Mouse (Mus musculus) yolk sac, embryonic 10.5 days (tissue): ENCODE results near the gene Rnf144b.

Experiments
- DNase-seq: peaks from one replicate; pipeline ENCODE4 v3.0.0-alpha.2; 2017; ENCODE audit warnings: low spot score

Gene Rnf144b

DNA sequence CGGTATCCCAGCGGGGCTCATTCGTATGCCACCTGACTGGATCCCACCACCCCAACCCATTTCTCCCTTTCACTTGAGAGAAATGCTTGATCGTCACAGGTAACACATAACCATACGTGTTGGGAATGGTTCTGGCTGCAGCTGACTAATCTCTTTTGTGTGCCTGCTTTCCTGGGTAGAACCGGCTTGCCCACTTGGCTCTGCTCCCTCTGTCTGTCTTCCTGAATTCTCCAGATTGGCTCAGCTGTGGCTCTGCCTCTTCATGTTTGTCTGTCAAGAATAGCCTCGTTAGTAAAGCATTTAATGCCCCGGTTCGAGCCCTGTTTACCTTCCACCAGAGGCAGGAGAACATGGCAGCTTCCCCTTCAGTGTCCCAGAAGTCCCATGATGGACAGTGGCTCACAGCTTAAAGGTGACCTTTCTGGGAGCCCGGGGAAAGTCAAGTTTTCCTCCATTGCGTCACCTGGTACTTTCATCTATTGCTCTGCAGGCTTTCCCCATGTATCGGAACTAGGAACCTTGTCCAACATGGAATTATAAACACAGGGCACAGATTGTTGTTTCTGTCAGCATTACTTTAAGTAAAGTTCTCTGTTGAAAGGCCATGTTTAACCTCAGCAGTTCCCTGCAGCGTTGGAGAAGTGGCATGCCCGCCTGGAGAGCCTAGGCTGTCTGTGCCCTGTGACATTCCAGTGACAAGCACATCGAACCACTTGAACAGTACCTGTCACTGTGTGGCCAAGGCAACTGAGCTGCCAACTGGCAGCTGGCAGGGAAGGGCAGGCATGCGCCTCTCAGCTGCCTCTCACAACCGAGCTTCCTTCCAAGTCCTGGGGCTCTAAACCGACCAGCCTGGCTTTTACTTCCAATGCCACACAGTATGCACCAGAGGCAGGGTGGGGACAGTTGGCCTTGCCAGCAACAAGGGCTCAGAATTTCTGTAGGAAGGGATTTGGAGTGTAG is 101.4 kb downstream of the Rnf144b start:
- DNase-seq: no peak

DNA sequence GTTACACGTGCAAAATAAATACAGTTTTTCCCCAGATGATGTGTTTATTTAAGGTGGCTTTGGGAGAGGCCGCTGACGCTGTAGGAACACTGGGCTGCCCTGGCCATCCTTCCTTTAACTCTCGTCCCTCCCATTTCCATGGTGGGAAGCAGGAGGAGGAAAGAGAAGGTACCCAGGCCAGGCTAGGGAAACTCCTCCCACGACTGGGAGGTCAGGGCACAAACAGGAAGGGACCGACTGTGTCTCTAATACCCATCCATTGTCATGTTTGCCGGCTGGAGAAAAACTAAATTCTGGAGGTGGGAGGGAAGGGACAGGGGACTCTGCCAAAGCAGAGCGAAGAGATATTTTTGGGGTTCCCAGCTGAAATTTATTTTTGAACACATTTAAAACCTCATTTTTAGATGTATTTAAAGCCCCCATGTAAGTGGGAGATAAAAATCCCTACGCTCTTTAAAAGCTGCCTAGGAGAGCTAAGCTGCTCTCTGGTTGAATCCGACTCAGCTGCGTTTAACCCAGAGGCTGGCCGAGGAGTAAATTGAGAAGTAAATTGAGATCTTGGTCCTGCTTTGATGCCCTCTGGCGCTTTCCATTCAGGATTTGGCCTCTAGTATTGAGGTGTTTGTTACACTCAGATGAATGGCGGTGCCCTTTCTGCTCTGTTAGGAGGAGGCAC is 102.3 kb downstream of the Rnf144b start:
- no peak for DNase-seq

DNA sequence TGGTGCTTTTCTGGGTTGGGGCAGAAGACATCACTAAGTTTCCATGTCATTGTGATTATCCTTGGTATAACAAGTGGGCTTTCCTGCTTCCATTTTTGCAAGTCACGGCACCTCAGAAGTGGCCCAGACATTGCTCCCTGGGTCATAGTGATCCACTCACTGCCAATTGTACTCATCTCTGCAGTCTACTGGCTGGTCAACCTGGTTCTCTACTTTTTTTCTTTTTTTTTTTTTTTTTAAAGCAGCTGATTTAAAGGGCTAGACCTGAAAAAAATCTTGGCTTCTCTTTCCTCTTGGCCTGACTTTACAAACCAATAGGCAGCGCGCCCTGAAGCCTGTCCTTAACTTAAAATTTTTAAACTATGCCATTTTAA is 102.9 kb downstream of the Rnf144b start:
- no peak for DNase-seq

DNA sequence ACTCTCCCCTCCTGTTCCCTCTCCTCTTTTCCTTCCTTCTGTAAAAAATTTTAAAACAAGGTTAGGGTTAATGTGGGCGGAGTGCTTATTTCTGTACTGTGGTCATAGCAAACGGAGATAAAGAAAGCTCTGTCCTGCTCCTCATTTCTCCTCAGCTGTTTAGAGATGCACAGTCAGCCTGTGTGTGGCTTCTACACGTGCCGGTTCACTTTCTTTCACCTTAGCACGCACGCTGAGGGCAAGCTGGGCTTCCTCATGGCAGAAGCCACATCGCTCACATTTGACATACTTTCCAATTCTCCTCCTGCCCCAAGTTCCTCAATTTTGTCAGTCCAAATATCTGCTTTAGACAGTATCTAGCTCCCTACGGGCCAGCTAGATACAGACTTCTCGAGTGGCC is 103.3 kb downstream of the Rnf144b start:
- DNase-seq: no peak

DNA sequence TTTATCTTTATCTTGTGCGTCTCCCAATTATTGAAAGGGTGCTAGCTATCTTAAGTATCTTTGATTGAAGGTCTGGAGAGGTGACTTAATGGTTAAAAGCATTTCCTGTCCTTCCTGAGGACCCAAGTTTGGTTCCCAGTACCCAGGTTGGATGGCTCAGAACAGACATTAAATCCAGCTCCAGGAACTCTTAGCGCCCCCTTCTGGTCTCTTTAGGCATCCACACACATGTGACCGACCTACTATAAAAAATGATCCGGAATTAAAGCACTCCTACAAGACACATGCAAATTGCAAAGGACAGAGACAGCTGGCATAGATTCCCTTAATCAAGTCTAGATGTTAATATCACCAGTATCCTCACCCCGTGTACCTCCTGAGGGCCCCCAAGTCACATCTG is 104.1 kb downstream of the Rnf144b start:
- no peak for DNase-seq

DNA sequence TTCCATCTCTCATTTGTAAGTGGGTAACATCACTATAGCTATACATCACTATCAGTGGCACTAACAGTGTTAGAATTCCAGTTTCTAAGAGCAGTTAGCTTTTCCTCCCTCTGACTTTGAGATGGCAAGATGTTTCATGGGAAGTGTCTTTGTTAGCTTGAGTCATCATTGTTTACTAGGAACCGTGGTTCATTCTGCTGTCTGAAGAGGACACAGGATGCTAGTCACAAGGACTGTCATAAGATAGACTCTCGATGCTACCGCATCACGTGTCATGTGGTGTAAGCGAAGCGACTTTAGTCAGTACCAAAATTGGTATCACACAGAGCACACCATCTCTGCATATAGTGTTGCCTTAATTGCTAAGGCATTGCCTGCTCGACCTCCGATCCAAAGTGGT is 105.7 kb downstream of the Rnf144b start:
- no peak for DNase-seq

DNA sequence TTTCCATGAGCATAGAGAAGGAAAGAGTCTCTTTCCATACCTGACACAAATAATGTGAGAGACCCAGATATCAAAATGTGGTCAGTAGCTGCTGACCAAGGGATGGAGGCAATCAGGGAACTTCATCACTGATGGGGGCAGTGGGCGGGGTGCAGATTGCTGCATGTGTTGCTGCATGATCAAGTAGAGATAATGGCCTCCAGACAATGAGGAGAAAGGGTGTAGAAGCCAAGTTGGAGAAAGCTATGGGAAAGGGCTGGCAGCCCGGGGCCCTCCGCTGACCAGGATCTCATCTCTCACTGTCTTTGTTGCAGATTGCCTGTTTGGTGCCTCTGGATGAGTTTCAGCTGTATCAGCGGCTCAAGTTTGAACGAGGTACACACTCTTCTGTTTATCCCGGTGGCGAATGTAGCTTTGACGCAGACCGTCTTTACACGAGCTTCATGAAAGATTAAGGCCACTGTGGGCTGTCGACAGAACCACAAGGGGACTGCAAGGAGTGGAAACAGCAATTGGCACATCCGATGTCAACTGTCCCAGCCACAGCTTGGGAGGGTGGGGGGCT is 106.3 kb downstream of the Rnf144b start:
- DNase-seq: no peak

DNA sequence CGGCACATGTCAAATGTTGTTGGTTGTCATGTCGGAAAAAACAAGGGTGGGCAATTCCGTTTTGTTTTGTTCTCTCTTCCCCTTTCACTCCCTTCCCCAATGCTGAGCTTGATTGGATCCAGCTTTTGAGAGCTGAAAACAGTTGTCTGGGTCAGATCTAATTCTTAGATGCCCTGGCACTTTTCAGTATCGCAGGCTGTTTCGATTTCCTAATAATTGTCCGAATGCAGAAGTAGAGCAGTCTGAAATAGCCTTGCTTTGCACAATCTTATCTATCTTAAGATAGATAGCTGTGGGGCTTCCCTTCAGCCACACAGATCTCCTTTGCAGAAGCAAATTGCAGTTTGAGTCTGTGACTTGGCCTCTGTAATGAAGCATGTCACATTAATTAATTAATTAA is 109.7 kb downstream of the Rnf144b start:
- no peak for DNase-seq

DNA sequence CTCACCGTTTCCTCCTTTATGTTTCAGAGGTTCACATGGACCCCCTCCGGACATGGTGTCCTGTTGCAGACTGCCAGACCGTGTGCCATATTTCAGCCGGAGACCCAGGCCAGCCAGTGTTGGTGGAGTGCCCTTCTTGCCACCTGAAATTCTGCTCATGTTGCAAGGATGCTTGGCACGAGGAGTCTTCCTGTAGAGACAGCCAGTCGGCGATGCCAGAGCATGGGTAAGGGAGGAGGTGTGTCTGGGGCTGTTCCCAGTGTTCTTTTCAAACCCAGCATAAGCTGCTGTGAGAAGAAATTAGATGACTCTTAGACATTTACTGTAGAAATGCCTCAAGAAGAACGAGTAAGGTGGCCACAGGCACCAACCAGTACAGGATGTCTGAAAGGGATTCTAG is 114.9 kb downstream of the Rnf144b start:
- DNase-seq: no peak

DNA sequence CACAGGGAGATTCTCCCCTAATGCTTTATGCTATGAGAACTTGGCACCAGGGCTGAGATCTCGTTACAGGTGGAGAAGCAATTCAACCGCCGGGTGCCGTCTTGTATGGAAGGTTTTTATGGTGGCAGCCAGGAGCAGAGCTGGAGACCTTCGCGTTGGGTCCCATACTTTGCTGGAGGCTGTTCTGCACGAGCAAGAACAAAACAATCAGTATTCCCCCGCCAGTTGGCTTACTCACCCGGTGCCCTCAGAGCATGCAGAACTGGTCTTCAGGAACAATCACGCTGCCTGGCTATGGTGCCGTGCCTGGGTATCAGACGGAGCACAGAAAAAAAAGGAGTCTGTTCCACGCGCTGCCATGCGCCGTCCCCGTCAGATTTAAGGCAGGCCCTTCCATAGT is 115.7 kb downstream of the Rnf144b start:
- DNase-seq: no peak

DNA sequence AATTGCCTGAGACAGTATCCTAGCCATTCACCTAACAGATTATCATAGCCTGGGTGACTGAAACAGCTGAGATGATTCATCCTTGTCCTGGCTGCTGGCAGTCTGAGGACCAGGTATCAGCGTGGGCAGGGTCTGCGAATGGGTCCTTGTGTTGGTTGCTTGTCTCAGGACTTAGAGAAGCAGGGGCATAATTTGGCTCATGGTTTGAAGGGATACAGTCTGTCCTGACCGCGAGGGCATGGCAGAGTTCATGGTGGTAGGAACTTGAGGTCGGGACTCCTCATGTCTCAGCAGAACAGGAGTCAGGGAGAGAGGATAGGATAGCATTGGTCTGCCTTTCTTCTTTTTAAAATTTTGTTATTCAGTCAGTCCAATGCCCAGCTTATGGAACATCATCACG is 121.1 kb downstream of the Rnf144b start:
- no peak for DNase-seq

DNA sequence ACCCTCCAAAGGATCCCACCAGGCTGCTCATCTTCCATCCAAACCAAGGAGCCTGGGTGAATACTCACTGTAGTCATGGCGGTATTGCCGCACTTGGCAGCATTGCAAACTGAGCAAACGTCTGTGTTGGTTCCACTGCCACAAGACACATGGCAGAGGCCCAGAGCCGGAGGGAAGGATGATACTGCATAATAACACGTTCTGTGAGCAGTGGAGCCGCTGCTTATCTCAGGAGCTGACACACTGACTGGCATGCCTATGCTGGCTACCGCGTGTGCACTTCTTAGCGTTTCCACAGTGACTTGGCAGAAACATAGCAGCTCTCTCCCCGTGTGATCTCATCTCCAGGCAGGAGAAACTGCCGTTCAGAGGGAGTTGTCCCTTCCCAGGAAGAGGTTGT is 122.3 kb downstream of the Rnf144b start:
- DNase-seq: no peak

DNA sequence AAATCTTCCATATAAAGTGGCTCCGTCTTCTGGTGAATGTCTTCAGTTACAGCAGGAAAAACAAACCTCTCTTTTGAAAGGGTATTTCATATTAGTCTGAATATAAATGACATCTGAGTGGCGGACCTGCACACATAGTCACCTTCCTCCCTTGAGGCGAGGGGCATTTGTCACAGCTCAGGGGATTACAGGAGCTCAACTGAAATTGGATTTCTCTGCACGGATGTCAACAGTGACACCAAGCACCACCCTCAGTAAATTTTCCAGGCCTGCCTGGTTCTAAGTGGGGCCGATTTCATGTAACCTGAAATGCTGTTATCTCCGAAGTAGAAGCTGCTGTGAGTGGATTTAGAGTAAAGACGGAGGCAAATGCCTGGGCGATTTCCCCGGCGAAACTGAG is 124.0 kb downstream of the Rnf144b start:
- no peak for DNase-seq

DNA sequence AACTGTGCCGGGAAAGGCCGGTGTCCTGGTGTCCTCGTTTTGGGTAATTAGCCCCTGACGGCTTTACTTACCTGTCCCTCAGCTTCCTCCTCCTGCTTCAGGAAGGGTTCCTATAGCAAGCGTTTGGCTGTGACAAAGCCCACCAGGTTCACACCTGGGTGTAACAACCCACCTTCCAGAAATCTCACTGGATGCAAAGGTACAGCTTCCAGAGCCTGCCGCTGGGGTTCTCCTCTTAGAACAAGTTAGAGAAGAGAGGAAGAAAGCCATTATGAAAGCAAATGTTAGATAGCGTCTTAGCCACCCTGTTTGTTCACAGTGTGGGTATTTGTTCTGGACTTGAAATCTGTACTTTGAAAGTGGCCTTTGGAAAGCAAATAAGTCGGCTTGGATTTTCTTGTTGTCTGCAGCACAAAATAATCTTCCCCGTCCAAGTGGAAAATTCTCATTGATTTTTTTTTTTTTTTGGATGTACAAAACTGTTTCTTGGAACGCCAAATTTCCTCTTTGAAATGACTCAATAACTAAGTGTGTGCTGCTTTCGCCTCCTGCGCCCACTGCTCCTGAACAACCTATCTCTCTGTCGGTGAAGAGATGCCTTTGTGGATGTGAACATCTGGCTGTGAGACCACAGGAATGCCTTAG is 124.8 kb downstream of the Rnf144b start:
- DNase-seq: peak; percentile 52

DNA sequence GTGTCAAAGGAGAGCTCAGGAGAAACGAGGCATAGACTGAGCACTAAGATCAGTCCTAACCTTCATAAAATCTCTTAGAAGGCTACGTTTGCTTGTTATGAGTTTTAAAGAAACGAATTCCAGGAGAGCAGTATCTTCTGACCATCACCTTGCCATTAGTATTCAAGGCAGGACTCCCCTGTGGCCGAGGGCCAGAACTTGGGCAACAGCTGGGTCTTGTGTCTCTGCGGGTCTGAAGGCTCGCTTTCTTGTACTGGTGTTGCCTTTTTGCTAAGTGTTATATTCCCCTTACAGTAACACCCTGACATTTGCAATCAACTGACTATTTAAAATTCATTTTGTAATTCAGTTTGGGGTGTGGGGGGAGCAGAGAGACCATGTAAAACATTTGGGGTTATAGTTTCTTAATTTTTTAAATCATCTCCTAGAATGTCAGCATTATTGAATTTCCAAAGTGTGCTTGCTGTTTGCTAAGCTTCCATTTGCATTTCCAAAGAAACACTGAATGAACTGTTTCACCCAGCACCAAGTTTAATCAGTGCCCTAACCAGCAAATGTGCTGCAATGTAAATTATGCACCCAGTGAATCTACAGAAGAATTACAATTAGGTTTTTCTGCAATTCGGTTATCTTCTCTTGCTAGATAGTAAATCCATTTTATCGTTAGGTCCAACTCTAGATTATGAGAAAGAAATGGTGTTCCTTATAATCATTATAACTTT is 126.0 kb downstream of the Rnf144b start:
- no peak for DNase-seq

DNA sequence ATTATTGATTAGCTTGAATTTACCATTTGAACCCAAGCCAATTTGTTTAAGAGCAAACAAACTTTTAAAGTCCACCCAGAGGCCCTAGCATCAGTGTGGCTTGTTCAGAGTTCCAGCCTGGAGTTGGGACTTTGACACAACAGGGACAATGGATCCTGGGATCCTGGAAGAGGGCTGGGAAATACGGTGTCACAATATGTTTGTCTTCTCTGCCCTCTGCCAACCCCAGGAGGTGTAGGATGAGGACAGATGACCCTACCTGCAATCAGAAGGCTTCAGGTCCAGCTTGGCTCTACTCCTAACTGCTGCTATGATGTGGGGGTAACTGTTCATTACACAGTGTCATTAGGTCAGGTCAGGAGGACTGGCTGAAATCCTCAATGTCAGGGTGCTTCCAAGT is 128.2 kb downstream of the Rnf144b start:
- DNase-seq: peak; percentile 36

DNA sequence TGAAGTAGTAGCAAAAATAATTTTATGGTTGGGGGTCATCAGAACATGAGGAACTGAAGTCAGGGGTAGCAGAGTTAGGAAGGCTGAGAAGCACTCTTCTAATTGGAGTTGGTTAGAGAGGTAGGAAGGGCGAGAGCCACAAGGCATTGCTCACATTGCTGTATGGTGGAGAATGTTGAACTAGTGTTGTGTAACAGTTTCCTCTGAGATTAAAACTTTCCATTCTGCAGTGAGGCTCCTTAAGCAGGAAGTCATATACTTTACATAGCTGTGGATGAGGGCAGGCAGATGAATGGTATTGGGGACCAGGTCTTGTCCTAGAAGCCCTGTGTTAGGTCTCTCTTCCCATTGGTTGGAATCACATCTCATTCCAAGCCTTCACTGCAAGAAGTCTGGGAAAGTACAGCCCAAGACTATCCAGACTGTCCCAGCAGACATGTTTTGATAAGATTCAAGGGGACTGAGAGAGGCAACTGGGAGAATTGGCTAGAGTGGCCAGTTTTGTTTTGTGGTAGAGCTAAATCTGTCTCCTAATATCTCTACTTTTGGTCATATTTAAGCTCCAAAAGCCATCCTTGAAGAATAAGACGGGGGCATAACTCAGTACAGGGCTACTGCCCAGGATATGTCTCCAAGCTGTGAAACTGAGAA is 128.8 kb downstream of the Rnf144b start:
- no peak for DNase-seq

DNA sequence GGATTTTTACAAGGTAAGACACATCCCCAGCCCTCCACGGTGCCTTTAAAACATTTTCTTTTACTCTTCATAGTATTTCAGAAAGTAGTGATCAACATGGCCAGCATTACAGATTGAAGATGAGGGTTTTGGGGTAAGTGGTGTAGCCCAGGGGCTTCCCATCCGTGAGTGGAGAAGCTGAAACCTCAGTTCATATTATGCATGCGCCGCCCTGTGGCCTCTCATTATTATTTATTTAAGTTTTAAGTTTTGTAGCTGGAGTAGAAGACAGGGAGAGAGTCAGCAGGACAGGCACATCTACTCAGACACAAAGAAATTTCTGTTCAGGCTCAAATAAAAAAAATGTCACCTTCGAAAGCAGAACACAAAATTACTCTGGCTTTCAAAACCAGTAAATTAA is 131.3 kb downstream of the Rnf144b start:
- DNase-seq: no peak

DNA sequence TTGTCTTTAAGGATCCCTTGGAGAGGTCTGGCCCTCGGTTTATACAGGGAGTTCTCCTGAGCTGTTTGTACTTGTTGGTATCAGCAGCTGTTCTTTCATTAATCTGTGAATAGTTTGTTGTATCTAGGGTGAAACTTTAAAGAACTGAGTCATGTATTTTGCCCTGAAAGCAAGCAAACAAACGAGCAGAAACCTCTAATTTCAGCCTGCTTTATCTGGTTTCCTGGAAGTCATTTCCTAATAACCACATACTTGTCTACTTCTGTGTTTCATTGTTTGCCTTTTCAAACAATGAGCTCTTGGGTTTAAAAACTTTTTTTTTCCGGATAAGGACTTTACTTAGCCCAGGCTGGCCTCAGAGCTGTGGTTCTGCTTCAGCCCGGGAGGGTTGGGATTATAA is 136.8 kb downstream of the Rnf144b start:
- DNase-seq: peak; percentile 41

DNA sequence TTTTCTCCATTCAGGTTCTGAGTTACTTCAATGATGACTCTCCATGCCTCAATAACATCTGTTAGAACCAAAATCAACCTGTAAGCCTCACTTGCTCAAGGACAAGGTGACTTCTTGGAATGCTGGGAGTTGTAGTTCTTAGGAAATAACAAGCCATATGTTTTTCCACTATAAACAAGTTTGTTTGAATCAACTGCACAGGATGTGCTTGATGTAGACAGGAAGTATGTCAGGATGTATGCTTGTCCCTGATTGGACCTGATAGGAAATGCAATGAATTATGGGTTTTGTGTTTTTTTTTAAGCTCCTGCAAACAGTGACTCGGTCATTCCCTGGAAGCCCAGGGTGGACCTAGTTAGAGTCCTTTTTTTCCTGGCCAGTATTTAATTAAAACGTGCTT is 139.5 kb downstream of the Rnf144b start:
- no peak for DNase-seq

DNA sequence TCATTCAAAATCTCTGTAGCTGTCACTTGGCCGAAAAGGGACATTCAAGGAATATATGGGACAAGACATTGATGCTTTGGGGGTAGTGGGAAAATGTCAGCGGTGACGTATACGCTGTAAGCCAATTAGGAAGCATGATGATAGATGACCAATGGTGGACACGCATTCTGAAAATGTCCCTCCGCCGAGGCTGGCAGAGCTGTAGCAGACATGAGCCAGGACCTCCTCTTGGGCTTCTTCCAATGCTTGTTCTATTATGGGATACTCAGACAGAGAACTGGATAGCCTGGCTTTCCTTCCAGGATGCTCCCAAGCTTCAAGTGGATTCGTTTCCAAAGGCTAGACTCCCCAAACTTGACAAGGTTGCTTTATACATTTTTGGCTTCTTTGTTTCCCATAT is 141.9 kb downstream of the Rnf144b start:
- DNase-seq: no peak

DNA sequence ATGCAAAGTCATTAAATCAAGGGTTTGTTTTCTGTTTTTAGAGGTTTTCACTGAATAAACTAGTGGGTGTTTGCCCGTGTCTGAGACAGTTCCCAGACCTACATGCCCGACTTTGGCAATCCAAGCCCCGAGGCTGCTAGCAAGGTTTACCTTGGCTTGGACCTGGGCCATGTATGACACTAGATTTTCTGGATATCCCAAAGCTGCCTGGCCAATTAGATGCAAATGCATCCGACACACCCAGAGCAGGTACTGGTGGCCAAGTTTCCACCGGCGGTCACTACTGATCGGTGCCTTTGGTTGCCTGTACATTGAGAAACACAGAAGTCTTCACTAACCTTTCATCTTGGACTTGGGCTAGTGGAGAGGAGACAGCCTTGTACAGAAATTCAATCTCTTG is 144.0 kb downstream of the Rnf144b start:
- DNase-seq: no peak
